Mouse (Mus musculus) heart, adult 2 months (tissue): ENCODE data around the gene Sh3glb1.

Experiments
- CTCF ChIP-seq: fragments of 200-600 bp; IDR thresholded peaks from 2 replicates; pipeline ENCODE4 v1.8.1; 2022; ENCODE audit warnings: antibody characterized with exemption, mild to moderate bottlenecking, moderate library complexity
- POLR2A ChIP-seq: fragments of 200-500 bp; IDR thresholded peaks from 2 replicates; pipeline ENCODE4 v1.6.1; 2011; ENCODE audit warnings: mild to moderate bottlenecking, low read depth, low read length, control low read depth; ENCODE audit not compliant: insufficient read depth

GRCm38 (mm10) chr3:144703959-144704358, 16.2 kb downstream of the Sh3glb1 start:
- TF ChIP-seq POLR2A (no peak), CTCF (no peak)
